Mouse (Mus musculus) forelimb bud, embryonic 11.5 days (tissue): Measurements from ENCODE around the gene Ldb2.

Source experiments
- DNase-seq: peaks from one replicate; pipeline ENCODE4 v3.0.0-alpha.2; 2012; ENCODE audit warnings: low read depth, low spot score

The Ldb2 gene

DNA sequence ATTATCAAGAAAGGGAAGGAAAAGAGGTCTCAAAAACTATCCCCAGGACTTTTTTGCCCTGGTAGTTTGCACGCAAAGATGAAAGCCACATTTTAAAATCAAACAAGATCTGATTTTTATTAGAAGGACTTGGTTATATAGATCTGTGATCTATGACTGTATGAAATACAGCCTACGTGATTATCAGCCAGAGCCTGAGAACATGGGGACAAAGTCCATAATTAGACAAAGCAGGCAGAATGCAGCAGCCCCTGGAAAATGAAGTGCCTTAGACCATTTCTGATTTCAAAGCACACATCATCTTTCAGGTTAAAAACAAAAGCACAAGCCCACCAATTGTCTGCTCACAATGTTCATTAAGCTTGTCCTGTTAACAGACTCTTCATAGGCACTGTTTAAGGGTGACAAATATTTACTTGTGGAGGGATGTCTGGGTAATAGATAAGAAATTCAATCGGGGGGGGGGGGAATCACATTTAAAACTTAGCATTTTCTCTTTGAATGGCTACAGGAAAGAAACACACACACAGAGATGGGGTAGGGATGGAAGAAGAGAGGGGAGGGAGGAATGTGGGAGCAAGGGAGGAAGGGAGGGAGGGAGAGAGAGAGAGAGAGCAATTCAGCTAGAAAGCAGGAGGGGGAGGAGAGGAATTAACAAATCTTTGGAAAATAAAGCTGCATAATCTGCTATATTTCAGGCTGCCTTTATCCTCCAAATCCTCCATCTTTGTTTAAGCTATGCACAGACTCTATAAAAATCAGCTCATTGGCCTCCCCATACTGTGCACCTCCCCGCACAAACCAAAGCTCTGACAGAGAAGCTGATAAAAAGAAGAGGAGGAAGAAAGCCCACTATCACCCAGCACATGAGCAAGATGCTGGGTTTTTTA is 153.3 kb downstream of the Ldb2 start:
- no peak for DNase-seq

DNA sequence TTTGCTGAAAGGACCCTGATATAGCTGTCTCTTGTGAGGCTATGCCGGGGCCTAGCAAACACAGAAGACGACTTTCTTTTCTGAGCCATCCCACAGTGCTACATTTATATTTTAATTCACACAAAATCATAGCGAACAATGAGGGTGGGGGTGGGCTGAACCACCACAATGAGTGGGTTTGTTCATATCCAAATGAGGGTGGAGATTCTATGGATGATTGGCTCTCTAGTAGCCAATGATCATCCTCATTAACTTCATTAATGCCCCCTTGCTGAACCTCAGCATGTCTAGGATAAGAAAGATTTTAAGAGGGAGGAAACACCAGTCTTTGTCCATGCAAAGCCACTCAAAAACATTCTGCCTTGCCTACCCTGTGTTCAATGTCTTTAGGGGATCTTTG is 156.4 kb downstream of the Ldb2 start:
- no peak for DNase-seq

DNA sequence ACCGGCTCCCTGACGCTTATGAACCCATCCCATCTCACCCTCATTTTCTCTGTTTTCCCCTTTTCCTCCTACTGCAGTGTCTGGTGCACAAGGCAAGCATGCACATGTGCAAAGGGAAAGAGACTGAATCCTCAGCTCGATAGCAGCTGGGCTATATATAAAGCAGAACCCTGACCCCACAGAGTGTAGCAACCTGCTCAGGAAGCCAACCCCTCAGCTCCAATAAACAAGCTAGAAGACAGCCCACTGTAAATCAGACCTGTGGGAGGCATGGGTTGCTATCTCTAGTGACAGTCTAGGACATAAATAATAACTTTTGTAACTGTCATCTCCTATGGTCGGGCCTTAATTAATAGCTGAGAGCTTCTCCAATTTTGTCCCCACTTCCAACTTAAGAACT is 158.4 kb downstream of the Ldb2 start:
- no peak for DNase-seq

DNA sequence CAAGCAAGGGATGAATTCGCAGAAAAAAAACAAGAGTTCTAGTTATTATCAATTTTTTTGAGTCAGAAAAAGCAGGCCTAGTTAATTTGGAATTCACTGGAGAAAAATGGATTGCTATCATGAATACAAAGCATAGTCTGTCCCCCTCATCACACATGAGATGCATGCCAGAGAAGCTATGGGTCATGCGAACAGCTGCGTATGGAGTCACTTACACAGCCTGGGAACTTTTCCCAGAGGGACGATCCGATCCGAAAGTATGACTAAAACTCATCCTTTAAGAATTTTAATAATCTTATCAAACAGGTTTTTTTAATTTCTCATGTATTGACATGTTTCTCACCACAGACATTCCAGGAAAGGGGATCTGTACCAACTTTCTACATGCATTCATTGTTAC is 163.9 kb downstream of the Ldb2 start:
- no peak for DNase-seq

DNA sequence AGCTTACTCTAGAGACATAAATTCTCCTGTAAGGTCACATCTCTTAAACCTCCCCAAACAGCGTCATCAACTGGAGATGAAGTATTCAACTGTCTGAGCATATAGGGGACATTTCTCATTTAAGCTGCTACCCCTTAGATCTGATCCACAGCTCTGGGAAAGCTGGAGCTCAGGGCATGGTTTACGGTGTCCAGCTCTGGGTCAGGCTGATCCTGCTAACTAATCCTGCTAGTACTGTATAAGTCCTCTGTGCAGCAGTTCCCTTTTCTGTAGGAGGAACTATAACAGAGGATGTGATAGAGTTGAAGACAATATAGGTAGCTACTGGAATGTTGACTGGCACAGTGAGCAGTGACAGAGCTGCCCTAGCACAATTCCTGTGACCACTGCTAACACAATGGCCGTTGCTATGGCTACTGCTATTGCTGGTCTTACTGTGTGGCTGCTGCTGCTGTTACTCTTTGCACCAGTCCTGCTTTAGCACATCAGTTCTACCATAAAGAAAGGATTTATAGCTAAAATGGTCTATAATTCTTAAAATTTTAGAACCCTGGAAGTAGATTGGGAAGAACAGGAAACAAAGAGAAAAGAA is 170.3 kb downstream of the Ldb2 start:
- no peak for DNase-seq

DNA sequence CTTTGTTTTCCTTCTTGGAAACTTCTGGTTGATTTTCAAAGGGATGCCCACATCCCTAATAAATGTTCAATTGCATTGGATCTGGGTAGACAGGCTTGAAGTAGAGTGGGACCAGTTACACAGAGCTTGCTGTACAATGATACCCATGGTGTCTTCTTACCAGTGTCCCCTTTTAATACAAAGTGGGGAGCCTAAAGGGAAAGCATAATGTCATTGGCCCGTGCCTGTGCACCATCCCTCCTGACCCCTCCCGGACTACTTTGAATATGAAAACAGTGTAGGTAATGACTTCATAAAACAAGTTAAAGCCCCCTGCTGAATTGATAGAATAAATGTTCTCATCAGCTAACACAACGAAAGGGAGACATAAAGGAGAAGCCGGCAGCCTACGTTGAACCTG is 172.0 kb downstream of the Ldb2 start:
- no peak for DNase-seq

DNA sequence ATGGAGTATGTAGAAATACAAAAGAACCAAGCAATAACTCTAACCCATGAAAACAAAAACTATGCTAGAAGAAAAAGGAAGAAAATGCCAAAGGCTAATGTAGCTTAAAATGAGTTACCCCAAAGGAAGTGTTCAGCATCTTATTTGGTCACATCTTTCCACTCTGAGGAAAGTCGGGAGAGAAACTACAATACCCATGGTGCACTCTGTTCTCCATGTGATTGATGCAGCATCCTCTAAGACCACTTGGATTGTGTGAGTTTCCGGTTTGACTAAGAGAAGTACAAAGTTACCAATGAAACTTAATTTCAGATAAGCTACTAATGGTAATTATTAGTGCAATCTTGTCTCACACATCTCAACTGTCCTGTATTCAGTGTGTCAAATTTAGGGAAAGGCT is 172.6 kb downstream of the Ldb2 start:
- DNase-seq = no peak

GRCm38 (mm10) chr5:44626114-44626513 is 173.4 kb downstream of the Ldb2 start:
- no peak for DNase-seq

GRCm38 (mm10) chr5:44615677-44616076 is 183.8 kb downstream of the Ldb2 start:
- DNase-seq = no peak

- no peak for DNase-seq
These were observed 190.6 kb downstream of the Ldb2 start for GRCm38 (mm10) chr5:44608901-44609300.

DNA sequence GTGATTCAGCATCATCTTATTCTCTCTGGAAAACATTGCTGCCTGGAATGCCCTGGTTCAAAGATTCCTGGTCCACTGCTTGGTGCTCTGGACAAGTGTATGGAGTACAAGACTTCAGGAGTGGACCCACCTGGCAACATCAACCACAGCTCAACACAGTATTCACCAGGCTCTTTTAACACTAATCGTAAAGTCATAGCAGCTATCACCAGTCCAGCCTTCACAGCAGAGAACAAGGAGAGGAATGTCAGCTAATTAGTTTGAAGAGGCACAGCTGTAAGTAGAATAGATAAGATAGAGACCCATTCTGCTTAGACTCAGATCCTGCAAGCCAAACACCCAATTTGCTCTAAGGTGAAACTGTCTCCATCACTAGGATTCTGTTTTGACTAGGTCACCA is 198.1 kb downstream of the Ldb2 start:
- no peak for DNase-seq

GRCm38 (mm10) chr5:44593522-44594218 is 205.8 kb downstream of the Ldb2 start:
- no peak for DNase-seq

- DNase-seq = no peak
These were observed 208.7 kb downstream of the Ldb2 start for GRCm38 (mm10) chr5:44590750-44591149.

GRCm38 (mm10) chr5:44589318-44589717 is 210.2 kb downstream of the Ldb2 start:
- no peak for DNase-seq

GRCm38 (mm10) chr5:44586571-44586970 is 212.9 kb downstream of the Ldb2 start:
- DNase-seq = peak; percentile 81

GRCm38 (mm10) chr5:44579899-44580459 is 219.5 kb downstream of the Ldb2 start:
- no peak for DNase-seq

GRCm38 (mm10) chr5:44576682-44577349 is 222.7 kb downstream of the Ldb2 start:
- no peak for DNase-seq

GRCm38 (mm10) chr5:44574681-44575080 is 224.8 kb downstream of the Ldb2 start:
- DNase-seq = no peak

- DNase-seq = peak; percentile 51
These were observed 245.6 kb downstream of the Ldb2 start for GRCm38 (mm10) chr5:44553765-44554352.

- no peak for DNase-seq
These were observed 246.3 kb downstream of the Ldb2 start for GRCm38 (mm10) chr5:44553155-44553554.

- no peak for DNase-seq
These were observed 247.4 kb downstream of the Ldb2 start for GRCm38 (mm10) chr5:44552121-44552520.
